Mouse (Mus musculus) testis, adult 2 months (tissue): ENCODE data around the gene Nmrk1.

Source experiments
- CTCF ChIP-seq: fragments of 200-500 bp; IDR thresholded peaks from 2 replicates; pipeline ENCODE4 v1.5.1; 2012; ENCODE audit warnings: low read depth, mild to moderate bottlenecking, inconsistent platforms, low read length, moderate library complexity; ENCODE audit not compliant: control insufficient read depth, insufficient read depth, insufficient replicate concordance
- POLR2A ChIP-seq: fragments of 200-500 bp; IDR thresholded peaks from 2 replicates; pipeline ENCODE4 v1.6.1; 2012; ENCODE audit warnings: low read depth, mild to moderate bottlenecking, inconsistent platforms, low read length, moderate library complexity; ENCODE audit not compliant: control insufficient read depth

DNA sequence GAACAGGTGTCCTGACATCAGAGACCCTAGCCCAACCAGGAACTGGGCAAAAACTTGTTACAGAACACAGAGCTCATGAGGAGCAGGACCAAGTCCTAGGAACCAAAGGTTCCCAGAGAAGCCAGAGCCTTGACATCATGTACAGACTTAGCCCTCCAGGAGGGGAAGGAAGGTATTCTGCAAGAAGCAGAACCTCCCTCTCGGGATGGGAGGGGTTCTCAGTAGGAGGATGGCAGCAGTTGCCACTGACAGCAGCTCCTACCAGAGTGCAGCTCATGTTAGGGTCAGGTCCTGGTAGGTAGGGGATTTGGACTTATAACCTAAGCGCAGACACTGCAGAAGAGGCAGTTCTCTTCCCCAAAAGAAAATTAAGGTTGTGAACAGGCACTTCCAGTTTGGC, 7.9 kb upstream of the Nmrk1 start:
- TF ChIP-seq CTCF (no peak), POLR2A (no peak)
